Mouse (Mus musculus) right cerebral cortex, postnatal 4 days (tissue): ENCODE data around the gene Tmem110.

Experiments
- DNase-seq: peaks from one replicate; pipeline ENCODE4 v3.0.0-alpha.2; 2022

Gene Tmem110

GRCm38 (mm10) chr14:30907814-30908265 is 82.5 kb downstream of the Tmem110 start:
- no peak for DNase-seq

DNA sequence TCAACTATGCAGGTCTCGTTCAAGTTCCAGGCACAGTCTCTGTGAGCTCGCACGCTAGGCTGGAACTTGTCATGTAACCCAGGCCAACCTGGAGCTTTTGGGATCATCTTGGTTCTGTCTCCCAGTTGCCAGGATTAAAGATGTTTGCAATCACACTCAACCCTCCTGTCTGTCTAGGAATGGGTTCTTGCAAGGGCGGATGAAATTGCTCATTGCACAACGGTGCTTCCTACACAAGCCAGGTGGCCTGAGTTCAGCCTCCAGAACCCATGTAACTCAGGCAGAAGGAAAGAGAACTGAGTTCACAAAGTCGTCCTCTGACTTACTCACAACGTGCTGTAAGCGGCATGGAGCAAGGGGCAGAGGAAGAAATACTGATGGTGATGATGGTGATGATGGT is 85.8 kb downstream of the Tmem110 start:
- no peak for DNase-seq

DNA sequence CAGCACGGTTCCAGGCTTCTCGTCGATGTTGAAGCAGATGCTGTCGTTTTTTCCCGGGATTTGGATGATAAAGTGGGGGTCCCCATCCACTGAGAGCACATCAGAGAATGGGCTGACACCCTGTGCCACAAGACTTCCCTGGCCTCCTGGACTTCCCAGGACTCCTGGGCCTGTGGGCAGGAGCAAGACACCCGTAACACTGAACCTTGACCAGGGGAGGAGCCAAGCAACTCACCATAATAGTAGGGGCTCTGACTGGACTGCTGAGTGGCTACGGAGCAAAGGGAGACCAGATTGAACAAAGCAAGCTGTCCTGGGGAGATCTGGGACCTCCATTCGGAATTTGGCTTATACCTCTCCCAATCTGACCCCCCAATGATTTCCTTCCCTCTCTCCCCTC is 87.3 kb downstream of the Tmem110 start:
- no peak for DNase-seq

DNA sequence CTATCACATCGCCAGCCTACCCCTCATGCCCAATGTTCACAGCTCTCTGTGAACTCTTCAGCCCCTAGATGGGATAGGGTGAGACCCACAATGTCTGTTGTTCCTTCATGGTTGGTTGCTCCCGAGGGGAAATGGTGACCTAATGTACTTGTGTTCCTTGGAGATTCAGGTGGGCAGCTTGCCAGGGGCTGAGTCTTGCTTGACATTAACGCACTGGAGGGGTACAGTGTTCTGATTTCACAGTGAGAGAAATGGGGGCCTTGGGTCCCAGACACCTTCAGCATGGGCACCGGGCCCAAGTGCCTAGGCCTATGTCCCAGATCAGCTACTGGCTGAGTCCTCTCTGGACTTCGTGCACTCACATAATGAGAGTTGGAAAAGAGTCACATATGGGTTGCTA is 88.0 kb downstream of the Tmem110 start:
- DNase-seq, result no peak

DNA sequence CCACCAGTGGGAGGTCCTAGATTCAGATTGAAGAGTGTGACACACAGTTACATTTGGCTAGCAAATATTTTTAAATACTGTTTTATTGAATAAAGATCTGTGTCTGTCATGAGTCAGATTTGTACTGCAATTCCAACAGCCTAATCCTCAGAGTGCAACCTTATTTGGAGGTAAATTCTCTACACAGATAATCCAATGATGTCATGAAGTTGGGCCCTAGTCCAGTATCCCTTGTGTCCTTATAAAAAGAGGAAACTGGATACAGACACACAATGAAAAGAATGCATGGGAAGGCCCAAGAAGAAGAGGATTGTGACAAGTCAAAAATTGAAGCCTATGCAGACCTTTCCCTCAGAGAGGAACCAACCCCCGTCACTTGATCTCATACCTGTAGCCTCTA is 91.1 kb downstream of the Tmem110 start:
- DNase-seq, result no peak

GRCm38 (mm10) chr14:30922053-30922670 is 96.8 kb downstream of the Tmem110 start:
- DNase-seq, result no peak

- DNase-seq, result peak; percentile 13
These were observed 98.2 kb downstream of the Tmem110 start, which contains the start of gene Itih3 for GRCm38 (mm10) chr14:30923375-30924105. Itih3 (minus strand) TSS chr14:30923760.

DNA sequence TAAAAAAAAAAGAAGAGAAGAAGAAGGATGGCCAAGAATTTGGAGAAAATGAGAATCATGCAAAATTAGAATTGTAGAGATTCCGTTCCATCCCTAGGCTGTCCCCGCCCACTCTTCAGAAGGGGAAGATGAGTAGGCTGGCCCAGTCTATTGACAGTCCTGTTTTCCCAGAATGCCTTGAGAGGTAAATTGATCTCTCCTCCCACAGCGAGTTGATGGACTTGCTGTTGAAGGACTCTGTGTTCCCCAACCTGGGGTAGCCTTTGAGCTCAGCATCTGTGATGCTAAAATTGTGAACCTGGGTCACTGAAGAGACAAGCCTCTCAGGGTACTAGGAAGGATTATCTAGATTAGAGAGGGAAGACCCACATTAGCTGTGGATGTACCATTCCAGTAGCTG is 100.1 kb downstream of the Tmem110 start:
- no peak for DNase-seq
